Mouse (Mus musculus) neutrophil, adult 5-6 weeks (primary cell): ENCODE results near the gene Ryr3. TPM values are rescaled to one million over a fixed set of nuclear protein-coding genes. Genes with fewer than 3 reads are reported as not detected.

Source experiments
- ATAC-seq: fragments of 151-379, 151-347 bp; 2 replicates; pipeline ENCODE4 v1.8.0; 2017; ENCODE audit warnings: mild to moderate bottlenecking, moderate TSS enrichment; ENCODE audit not compliant: insufficient number of reproducible peaks, poor library complexity, low FRiP score, severe bottlenecking; ENCODE audit errors: extremely low read depth
- total RNA-seq: library from RNA; stranded (forward); fragments of 200-1000 nt; gene quantifications from 2 replicates; pipeline ENCODE4 v1.2.3, GENCODE M21; 2017

The Ryr3 gene
- total RNA-seq, 1 experiment from 2014 or later: under 0.01 TPM

DNA sequence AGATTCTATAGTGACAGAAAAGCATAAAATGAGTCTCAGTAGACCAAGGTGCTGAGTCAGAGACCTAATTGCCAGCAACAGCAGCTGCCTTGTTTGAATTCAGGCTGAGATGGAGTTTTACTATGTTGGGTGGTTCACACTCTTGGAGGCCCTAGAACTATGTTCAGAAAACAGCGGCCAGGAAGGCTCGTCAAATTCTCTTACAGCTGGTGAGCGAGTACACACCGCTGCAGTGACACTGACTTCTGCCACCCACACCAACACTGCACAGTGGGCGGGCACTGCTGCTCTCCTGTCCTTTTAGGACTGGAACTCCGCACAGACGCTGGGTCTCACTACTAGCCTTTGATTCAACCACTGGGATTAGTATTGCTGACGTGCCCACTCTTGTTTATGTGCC lies 614.4 kb downstream of the Ryr3 start:
- no peak for ATAC-seq

GRCm38 (mm10) chr2:112600222-112600621 lies 616.7 kb downstream of the Ryr3 start:
- ATAC-seq: no peak

GRCm38 (mm10) chr2:112597064-112597463 lies 619.8 kb downstream of the Ryr3 start:
- no peak for ATAC-seq

- no peak for ATAC-seq
These were observed 620.5 kb downstream of the Ryr3 start for GRCm38 (mm10) chr2:112596415-112596814.

DNA sequence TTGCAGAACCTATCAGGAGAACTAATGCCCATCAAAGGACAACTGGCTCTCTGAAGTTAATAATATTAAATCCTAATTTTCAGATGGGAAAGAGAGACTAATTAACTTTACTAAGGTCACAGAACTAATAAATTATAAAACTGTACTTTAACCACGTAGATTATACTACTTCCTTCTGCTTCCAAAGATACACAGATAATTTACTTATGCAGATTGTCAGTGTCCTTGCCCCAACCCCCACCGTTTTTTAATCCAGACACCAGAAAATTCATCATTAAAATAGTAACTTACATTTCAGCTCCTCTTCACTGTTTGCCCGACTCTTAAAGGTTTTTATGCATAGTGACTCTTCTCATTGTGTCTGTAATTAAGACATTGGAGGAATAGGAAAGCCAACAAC lies 621.1 kb downstream of the Ryr3 start:
- ATAC-seq: no peak

DNA sequence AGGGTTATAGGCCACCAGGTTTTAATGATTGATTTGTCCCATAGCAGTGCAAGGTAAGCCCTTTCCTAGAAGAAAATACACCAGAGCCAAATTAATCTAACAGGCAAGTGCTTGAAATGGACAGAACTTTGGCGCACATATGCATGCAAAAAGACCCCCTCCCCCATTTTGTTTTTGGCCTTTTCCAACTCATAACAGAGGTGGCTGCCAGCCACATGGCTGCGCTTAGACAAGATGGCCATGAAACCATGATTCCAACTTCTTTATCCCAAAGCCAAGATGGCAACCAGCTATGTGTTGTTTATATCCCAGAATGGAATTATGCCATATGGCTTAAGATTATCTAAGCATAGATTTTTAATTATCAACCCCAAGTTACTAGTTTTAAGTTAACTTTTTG lies 623.1 kb downstream of the Ryr3 start:
- ATAC-seq: no peak

DNA sequence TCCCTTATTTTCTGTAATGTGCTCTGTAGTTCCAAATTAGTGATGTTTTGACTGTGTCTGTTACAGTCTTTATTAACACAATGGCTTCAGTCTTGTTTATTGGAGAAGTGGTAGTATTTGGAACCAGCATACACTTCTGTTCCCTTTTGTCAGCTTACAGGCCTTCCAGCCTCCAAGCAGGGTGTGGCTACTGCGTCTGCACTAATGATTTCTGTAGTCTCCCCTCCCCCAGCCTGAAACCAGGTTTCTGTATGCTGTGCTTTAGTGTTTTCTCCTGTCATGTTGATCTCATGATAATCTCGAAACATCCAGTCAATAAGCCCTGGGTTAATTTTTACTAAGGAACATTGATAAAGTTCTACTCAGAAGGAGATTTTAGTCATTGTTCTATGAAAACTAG lies 623.6 kb downstream of the Ryr3 start:
- no peak for ATAC-seq

GRCm38 (mm10) chr2:112591451-112591871 lies 625.4 kb downstream of the Ryr3 start:
- ATAC-seq: no peak

- ATAC-seq: no peak
These were observed 625.9 kb downstream of the Ryr3 start for GRCm38 (mm10) chr2:112590985-112591384.

Other genes starting within 250 kb of the Ryr3 start
- gene Tmco5b, start 68.6 kb upstream of the Ryr3 start, total RNA-seq: not detected in 2 replicates
- 0.35 and 0.49 TPM in 2 replicates for gene Fmn1, start 110.6 kb upstream of the Ryr3 start, total RNA-seq